Mouse (Mus musculus): ENCODE data around the gene Mdga2. TPM values are rescaled to one million over a fixed set of nuclear protein-coding genes. Genes with fewer than 3 reads are reported as not detected.

The Mdga2 gene
- polyA plus RNA-seq, 1 experiment from 2014 or later: not detected

DNA sequence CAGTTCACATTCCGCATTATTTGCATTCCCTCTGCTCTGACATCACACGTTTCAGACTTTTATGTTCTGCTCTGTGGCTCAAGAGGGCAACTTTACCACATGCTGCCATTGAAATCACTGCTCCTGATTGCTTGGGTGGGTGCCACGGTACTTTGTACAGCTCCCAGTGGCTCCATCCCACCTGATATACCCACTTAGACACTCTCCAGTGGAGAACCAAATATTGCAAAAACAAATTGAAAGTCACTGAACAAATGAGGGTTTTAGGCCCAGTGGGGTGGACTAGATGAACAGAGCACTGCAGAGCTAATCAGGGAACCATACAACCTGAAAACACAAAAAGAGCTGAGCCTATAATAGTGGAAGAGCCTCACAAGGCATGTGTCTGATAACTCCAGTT lies 268.2 kb downstream of the Mdga2 start:
- WGBS (ENCODE audit: missing documents): 53% methylated on average over 3 of the region's 3 CpGs
- no peak overlapping the region for H3K27ac ChIP-seq
- H3K36me3 ChIP-seq (ENCODE audit: inconsistent target): no peaks in the 10 kb centered on the region
- no peak overlapping the region for H3K4me3 ChIP-seq (ENCODE audit: inconsistent target)
- H3K79me2 ChIP-seq (ENCODE audit: inconsistent target): no peaks in the 10 kb centered on the region

DNA sequence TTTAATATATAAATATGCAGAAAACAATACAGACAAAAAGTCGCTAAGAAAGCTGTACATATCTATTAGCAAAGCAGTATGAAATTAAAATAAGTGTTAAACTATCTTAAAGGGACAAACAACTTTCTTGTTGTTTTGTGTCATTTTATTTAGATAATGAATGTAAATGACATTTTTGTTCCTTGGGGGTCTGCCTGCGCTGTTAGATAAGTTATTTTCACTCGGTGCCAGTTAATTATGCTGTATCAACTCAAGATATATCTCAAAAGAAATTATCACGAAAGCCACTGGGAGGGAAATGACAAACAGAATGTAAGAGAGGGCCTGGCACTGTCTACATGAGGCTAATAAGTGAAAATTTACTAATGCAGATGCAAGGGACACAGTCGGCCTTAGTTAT lies 306.6 kb downstream of the Mdga2 start:
- Histone ChIP-seq H3K4me3 (ENCODE audit: inconsistent target) (no peak overlapping the region), H3K36me3 (ENCODE audit: inconsistent target) (no peaks in the 10 kb centered on the region), H3K79me2 (ENCODE audit: inconsistent target) (no peaks in the 10 kb centered on the region), H3K27ac (no peak overlapping the region)
- WGBS (ENCODE audit: missing documents): 88% methylated on average over 5 of the region's 5 CpGs

DNA sequence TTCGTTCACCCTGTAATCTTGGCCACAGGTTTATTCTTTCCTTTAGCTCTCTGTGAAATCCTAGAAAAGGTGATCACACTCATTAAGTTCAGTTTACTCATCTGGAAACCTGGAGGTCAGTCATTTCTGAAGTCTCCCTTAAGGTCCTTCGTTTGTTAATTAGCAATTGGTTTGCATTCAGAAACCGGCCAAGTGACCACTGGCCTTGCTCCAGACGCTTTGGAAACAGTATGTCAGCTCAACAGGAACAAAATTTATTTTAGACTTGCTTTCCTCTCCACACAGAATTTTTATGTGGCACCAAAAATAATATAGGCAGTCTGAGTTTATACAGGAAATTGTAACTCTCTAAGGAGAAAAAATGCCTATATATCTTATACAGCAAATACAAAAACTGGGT lies 323.0 kb downstream of the Mdga2 start:
- 74% methylated on average over 4 of the region's 4 CpGs for WGBS (ENCODE audit: missing documents)
- no peaks in the 10 kb centered on the region for H3K36me3 ChIP-seq (ENCODE audit: inconsistent target)
- no peaks in the 10 kb centered on the region for H3K79me2 ChIP-seq (ENCODE audit: inconsistent target)
- H3K27ac ChIP-seq: no peak overlapping the region
- H3K4me3 ChIP-seq (ENCODE audit: inconsistent target): no peak overlapping the region

DNA sequence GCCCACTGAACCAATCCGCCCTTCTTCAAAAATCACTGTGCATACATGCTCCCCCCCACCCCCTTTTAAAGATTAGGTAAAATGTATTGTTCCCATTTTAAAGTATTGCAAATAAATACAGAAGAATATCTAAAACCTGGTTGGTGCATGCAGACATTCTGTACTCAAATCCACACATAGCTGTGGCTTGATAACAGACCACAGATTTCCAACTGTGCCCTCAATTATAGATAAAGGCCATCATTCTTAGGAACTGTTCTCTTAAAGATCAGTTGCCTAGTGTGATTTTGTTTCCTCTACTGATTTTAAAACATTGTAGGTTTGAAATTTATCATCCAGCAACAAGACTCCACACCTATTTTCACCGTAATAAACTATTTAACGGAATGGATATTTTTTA lies 325.6 kb downstream of the Mdga2 start:
- Histone ChIP-seq H3K36me3 (ENCODE audit: inconsistent target) (no peaks in the 10 kb centered on the region), H3K79me2 (ENCODE audit: inconsistent target) (no peaks in the 10 kb centered on the region), H3K4me3 (ENCODE audit: inconsistent target) (no peak overlapping the region), H3K27ac (no peak overlapping the region)
- 97% methylated on average over 3 of the region's 3 CpGs for WGBS (ENCODE audit: missing documents)

DNA sequence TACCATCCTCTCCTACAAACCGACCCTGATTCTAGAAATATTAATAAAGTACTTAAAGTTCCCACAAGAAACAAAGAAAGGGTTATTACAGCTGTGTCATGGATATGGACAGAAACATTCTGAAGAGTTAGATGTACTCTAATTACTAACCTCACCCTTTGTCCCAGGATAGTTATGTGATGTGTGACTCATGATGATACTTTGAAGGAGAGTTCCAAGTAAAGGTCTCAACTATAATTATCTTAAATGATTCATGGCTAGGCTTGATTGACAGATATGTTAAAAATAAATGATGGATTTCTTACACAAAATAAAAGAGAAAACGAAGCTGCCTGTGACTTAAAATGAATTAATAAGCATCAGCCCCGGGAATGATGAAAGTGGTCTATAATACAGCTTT lies 332.1 kb downstream of the Mdga2 start:
- Histone ChIP-seq H3K79me2 (ENCODE audit: inconsistent target) (no peaks in the 10 kb centered on the region), H3K36me3 (ENCODE audit: inconsistent target) (no peaks in the 10 kb centered on the region), H3K4me3 (ENCODE audit: inconsistent target) (no peak overlapping the region), H3K27ac (no peak overlapping the region)
- 65% methylated on average over 3 of the region's 3 CpGs for WGBS (ENCODE audit: missing documents)

DNA sequence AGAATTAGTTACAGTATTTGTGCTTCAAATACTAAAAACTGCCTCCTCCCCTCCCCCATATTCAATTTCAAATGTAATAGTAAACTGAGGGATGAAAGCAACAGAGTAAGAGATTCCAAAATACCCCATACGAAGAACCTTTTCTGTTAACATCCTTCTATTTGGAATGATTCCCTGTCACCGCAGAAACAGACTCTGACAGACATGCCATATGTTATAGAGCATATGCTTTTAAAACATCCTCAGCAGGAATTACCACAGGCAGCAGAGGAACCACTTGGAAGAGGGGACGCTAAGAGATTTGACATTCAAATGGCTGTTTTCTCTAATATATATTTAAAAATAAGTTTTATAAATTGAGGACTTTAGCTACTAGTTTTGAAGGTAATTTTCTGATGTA lies 333.1 kb downstream of the Mdga2 start:
- 78% methylated on average over 3 of the region's 3 CpGs for WGBS (ENCODE audit: missing documents)

DNA sequence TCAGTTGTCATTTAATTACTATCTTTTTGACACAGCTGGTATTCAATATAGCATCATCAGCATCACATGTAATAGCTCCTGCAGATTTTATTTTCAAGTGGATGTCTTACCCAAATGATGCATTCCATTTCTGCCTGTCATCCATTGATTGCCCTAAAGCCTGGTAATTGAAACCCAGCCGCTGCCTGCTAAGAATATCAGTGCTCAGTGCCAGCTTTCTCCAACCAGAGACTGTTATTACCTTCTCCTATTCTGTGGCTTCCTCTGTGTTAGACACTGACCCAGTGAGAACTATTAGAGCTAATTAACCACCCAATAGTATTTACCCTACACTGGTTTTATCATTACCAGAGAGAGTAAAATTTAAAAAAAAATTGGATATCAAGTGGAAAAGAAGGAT lies 333.7 kb downstream of the Mdga2 start:
- Histone ChIP-seq H3K27ac (no peak overlapping the region), H3K79me2 (ENCODE audit: inconsistent target) (no peaks in the 10 kb centered on the region), H3K36me3 (ENCODE audit: inconsistent target) (no peaks in the 10 kb centered on the region), H3K4me3 (ENCODE audit: inconsistent target) (no peak overlapping the region)
- 93% methylated on average over 1 of the region's 1 CpGs for WGBS (ENCODE audit: missing documents)

More for the DNA sequence above, 333.1 kb downstream of the Mdga2 start:
- no peak overlapping the region for H3K4me3 ChIP-seq (ENCODE audit: inconsistent target)
- H3K27ac ChIP-seq: no peak overlapping the region
- H3K79me2 ChIP-seq (ENCODE audit: inconsistent target): no peaks in the 10 kb centered on the region
- no peaks in the 10 kb centered on the region for H3K36me3 ChIP-seq (ENCODE audit: inconsistent target)

DNA sequence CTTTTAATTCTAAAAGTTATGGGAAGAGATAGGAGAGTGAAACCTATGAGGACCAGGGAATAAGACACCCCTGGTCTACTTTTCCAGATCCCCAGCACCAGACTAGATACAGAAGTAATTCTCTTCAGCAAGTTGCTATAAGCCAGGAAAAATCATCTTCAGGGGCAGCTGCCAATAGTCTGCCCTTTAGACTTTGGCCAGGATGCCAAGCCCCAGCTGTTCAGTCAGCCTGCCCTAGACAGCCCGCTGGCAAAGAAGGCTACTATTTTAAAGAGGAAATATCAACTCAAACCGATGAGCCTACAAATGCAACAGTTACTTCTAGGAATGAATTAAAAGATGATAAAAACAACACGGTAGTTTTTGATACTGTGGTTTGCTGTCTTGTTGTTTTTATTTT lies 356.1 kb downstream of the Mdga2 start:
- WGBS (ENCODE audit: missing documents): 78% methylated on average over 3 of the region's 3 CpGs
- H3K27ac ChIP-seq: no peak overlapping the region
- H3K36me3 ChIP-seq (ENCODE audit: inconsistent target): no peaks in the 10 kb centered on the region
- no peaks in the 10 kb centered on the region for H3K79me2 ChIP-seq (ENCODE audit: inconsistent target)
- no peak overlapping the region for H3K4me3 ChIP-seq (ENCODE audit: inconsistent target)

DNA sequence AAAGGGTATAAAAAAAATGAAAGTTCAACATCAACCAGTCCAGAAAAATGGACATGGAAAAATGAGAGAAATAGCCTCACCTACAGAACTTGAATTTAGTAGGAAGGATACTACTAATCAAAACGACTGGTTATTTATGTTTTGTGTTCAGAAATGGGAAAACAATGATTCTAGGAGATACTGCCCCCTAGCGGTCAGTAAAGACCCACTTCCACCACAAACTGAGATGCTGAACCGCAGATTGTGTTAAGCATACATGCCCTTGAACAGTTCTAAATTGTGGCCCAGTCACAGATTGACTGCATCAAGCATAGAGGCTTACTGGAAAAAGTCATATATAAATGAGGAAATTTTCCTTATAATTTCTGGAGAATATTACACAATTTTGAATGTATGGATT lies 369.2 kb downstream of the Mdga2 start:
- H3K36me3 ChIP-seq (ENCODE audit: inconsistent target): no peaks in the 10 kb centered on the region
- H3K27ac ChIP-seq: no peak overlapping the region
- WGBS (ENCODE audit: missing documents): 13% methylated on average over 3 of the region's 3 CpGs
- H3K79me2 ChIP-seq (ENCODE audit: inconsistent target): no peaks in the 10 kb centered on the region
- H3K4me3 ChIP-seq (ENCODE audit: inconsistent target): no peak overlapping the region

DNA sequence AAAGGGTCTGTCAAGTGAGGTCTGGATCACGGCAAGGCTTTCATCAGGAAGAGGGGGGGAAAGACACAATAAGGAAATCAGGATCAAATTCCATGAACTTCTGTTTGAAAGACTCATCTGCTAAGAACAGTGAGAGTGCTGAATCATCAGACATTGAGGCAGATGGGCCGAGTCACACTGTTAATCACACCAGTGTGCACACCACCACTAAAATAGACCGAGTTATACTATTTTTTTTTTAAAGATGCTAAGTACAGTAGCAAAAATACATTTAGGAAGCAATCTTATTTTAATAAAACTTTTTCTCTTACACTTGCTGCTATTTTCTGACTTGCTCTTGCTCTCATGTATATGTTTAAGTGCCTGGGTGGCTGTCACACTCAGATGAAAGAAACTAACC lies 382.0 kb downstream of the Mdga2 start:
- H3K4me3 ChIP-seq (ENCODE audit: inconsistent target): no peak overlapping the region
- H3K27ac ChIP-seq: no peak overlapping the region
- H3K79me2 ChIP-seq (ENCODE audit: inconsistent target): no peaks in the 10 kb centered on the region
- WGBS (ENCODE audit: missing documents): 88% methylated on average over 2 of the region's 3 CpGs
- no peaks in the 10 kb centered on the region for H3K36me3 ChIP-seq (ENCODE audit: inconsistent target)

DNA sequence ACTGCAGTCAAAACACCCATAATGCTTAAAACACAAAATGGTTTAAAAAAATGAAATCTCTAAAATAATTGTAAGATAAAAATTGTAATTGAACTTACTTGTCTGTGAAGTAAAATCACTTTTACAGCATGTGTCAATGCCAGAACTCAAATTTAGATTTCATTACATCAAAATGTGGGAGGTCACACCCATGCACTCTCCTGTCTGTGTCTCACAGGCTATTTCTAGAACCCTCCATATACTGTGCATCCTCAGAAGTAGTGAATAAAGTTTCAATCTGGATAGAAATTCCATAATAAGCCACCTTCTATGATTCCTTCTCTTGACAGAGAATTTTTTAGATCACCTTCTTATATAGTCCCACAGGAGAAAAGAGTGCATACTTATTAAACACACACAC lies 466.7 kb downstream of the Mdga2 start:
- Histone ChIP-seq H3K79me2 (ENCODE audit: inconsistent target) (no peaks in the 10 kb centered on the region), H3K4me3 (ENCODE audit: inconsistent target) (no peak overlapping the region), H3K27ac (no peak overlapping the region), H3K36me3 (ENCODE audit: inconsistent target) (no peaks in the 10 kb centered on the region)

DNA sequence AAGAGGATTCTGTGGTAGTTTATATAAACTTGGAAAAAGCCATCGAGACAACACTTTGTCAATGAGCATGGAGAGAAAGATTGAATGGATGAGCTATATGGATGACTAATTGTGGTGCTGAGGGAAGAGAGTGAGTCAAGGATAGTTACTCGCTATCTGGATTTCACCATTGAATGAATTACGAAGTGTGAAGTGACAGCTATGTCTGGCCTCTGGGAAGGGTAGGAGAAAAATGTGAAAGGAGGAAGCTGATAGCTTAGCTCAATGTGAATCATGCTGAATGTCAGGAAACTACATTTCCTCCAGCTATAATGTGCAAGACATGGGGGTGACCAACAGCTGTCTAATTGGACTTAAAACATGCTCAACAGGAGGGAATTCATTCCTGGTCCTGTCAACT lies 487.8 kb downstream of the Mdga2 start:
- 41% methylated on average over 3 of the region's 3 CpGs for WGBS (ENCODE audit: missing documents)
- H3K27ac ChIP-seq: no peak overlapping the region
- no peaks in the 10 kb centered on the region for H3K79me2 ChIP-seq (ENCODE audit: inconsistent target)
- H3K4me3 ChIP-seq (ENCODE audit: inconsistent target): no peak overlapping the region
- H3K36me3 ChIP-seq (ENCODE audit: inconsistent target): no peaks in the 10 kb centered on the region

DNA sequence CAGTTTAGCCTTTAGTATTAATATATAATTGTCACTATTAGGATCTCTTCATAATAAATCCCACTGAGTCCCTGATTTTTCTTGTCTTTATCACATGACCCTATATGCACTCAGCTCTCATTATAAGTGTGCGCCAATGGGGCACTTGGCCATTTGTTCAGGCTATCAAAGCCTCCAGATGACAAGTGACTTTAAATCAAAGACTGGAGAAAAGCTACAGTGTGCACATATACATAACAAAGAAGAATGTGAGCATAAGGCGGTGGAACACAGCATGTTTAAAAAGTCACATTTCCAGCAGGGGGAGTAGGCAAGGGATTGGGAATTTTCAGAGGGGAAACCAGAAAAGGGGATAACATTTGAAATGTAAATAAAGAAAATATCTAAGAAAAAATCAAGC lies 497.9 kb downstream of the Mdga2 start:
- no peaks in the 10 kb centered on the region for H3K36me3 ChIP-seq (ENCODE audit: inconsistent target)
- 94% methylated on average over 2 of the region's 2 CpGs for WGBS (ENCODE audit: missing documents)
- no peak overlapping the region for H3K27ac ChIP-seq
- H3K4me3 ChIP-seq (ENCODE audit: inconsistent target): no peak overlapping the region
- no peaks in the 10 kb centered on the region for H3K79me2 ChIP-seq (ENCODE audit: inconsistent target)

DNA sequence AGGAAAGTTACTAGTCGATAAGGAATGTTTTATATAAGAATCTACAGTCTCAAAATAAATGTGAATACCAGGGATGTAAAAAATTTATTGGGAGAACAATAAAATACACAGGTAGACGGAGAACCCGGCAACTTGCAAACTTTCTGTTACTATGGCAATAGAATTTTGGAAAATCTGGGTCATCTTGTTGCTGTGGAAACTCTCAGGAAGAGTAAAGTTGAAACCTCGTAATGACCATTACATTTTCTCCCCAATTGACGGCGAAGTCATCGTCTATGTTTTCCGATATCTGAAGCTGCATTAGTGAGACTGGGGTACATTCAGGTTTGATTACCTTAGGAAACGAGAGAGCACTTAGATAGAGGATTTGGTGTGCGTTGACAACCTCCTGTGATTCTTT lies 514.0 kb downstream of the Mdga2 start:
- no peak overlapping the region for H3K4me3 ChIP-seq (ENCODE audit: inconsistent target)
- no peaks in the 10 kb centered on the region for H3K36me3 ChIP-seq (ENCODE audit: inconsistent target)
- H3K79me2 ChIP-seq (ENCODE audit: inconsistent target): no peaks in the 10 kb centered on the region
- 85% methylated on average over 10 of the region's 10 CpGs for WGBS (ENCODE audit: missing documents)
- H3K27ac ChIP-seq: no peak overlapping the region

DNA sequence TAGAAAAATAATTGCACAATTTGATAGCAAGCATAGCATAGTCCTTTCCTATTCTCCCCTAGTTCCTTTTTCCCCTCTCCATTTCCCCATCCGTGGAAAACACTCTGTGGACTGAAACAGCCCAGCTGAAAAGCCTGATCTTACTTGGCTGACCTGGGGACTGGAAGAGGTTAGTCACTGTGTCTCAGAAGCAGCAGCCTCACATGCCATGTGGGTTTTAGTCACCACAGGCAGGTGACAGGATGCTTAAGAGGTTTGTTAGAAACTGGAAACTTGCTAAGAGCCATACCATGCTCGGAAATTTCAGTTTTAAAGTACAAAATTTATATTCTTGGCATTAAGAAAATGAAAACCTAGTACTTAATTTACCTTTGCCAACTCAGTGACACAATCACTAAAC lies 514.9 kb downstream of the Mdga2 start:
- Histone ChIP-seq H3K27ac (no peak overlapping the region), H3K36me3 (ENCODE audit: inconsistent target) (no peaks in the 10 kb centered on the region), H3K4me3 (ENCODE audit: inconsistent target) (no peak overlapping the region), H3K79me2 (ENCODE audit: inconsistent target) (no peaks in the 10 kb centered on the region)
- 29% methylated on average over 2 of the region's 2 CpGs for WGBS (ENCODE audit: missing documents)

DNA sequence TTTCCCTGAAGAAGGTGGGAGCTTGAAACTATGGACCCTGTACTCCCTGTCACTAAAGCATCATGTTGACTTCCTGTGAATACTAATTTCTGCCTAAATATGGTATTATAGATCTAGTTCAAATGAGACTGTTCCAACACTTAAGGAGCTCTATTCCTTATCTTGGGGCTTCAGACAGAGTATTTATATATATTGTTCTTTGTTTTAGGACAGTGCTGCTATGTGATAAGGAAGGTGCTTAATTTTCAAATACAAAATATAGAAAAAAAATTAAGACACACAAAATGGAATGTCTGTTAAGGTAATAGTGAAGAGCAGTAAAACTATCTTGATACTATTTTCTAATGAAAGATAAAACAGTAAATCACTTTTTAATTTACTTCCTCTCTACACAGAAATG lies 517.3 kb downstream of the Mdga2 start:
- no peaks in the 10 kb centered on the region for H3K36me3 ChIP-seq (ENCODE audit: inconsistent target)
- H3K4me3 ChIP-seq (ENCODE audit: inconsistent target): no peak overlapping the region
- H3K79me2 ChIP-seq (ENCODE audit: inconsistent target): no peaks in the 10 kb centered on the region
- no peak overlapping the region for H3K27ac ChIP-seq

DNA sequence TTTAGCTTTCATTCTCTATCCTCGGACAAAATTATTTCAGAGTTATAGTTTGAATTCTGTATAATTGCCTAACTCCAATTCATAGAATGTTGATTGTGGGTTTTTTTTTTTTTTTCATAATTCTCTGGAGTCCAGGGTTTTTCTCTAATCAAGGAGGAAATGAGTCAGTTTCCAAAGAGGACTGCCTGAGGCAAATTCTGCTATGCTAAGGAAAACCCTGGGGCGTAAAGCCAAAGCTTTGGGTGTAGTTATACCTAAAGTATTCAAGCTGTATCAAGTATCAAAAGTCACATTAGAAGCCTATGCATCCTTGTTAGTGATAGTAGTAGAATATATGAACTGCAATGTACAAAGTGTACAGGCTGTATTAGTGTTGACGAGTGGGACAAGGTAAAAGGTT lies 519.6 kb downstream of the Mdga2 start:
- no peak overlapping the region for H3K27ac ChIP-seq
- no peak overlapping the region for H3K4me3 ChIP-seq (ENCODE audit: inconsistent target)
- WGBS (ENCODE audit: missing documents): 86% methylated on average over 3 of the region's 3 CpGs
- no peaks in the 10 kb centered on the region for H3K79me2 ChIP-seq (ENCODE audit: inconsistent target)
- no peaks in the 10 kb centered on the region for H3K36me3 ChIP-seq (ENCODE audit: inconsistent target)
